Mouse (Mus musculus) bone marrow macrophage, adult 2 months (primary cell): ENCODE results near the gene Pofut2.

Source experiments
- CTCF ChIP-seq: IDR thresholded peaks from 2 replicates; pipeline ENCODE4 v1.5.1; 2012; ENCODE audit warnings: low read depth, mild to moderate bottlenecking, low read length, moderate library complexity
- POLR2A ChIP-seq: IDR thresholded peaks from 2 replicates; pipeline ENCODE4 v1.6.1; 2012; ENCODE audit warnings: mild to moderate bottlenecking, low read depth, low read length, borderline replicate concordance

GRCm38 (mm10) chr10:77221108-77221507 is 37.9 kb upstream of the Pofut2 start:
- TF ChIP-seq CTCF (no peak), POLR2A (no peak)
